Mouse (Mus musculus): ENCODE measurements at regions not wholly inside any gene's neighbourhood (a gene's known extent, or its start where the extent isn't known, plus 50 kb on each side); places are given as distances from the start of the nearest gene placed in this dataset.

GRCm38 (mm10) chr2:74994998-74995397, 169.4 kb downstream of the Mtx2 start:
- no peak for ATAC-seq (ENCODE audit: low FRiP score, low read depth)
- Histone ChIP-seq H3K4me1 (peaks cover 37% of the 10 kb centered on the region), H3K4me3 (no peak overlapping the region), H3K9me3 (no peaks in the 10 kb centered on the region), H3K27ac (no peak overlapping the region), H3K27me3 (peaks cover 66% of the 10 kb centered on the region), H3K36me3 (no peaks in the 10 kb centered on the region), H3K4me2 (replicated peaks) (no peak overlapping the region), H3K9ac (no peak overlapping the region)
- WGBS, result 25% methylated on average over 2 of the region's 2 CpGs

GRCm38 (mm10) chr2:74997736-74998135, 172.1 kb downstream of the Mtx2 start:
- 75% methylated on average over 1 of the region's 1 CpGs for WGBS
- Histone ChIP-seq H3K36me3 (no peaks in the 10 kb centered on the region), H3K4me1 (peaks cover 64% of the 10 kb centered on the region), H3K4me3 (no peak overlapping the region), H3K27me3 (peaks cover 74% of the 10 kb centered on the region), H3K27ac (no peak overlapping the region), H3K9me3 (no peaks in the 10 kb centered on the region), H3K4me2 (replicated peaks) (no peak overlapping the region), H3K9ac (no peak overlapping the region)
- no peak for ATAC-seq (ENCODE audit: low FRiP score, low read depth)

GRCm38 (mm10) chr2:75000368-75000796, 174.8 kb downstream of the Mtx2 start:
- WGBS, result 3% methylated on average over 10 of the region's 10 CpGs
- Histone ChIP-seq H3K9me3 (no peaks in the 10 kb centered on the region), H3K27me3 (peaks cover 87% of the 10 kb centered on the region), H3K36me3 (no peaks in the 10 kb centered on the region), H3K4me1 (peaks cover 51% of the 10 kb centered on the region), H3K4me2 (replicated peaks) (peak overlapping the region; percentile 46), H3K27ac (no peak overlapping the region), H3K4me3 (no peak overlapping the region), H3K9ac (no peak overlapping the region)
- ATAC-seq (ENCODE audit: low FRiP score, low read depth), result peak; percentile 87

- H3K4me2 ChIP-seq (replicated peaks), result no peak overlapping the region
- H3K27me3 ChIP-seq, result peaks cover 90% of the 10 kb centered on the region
- WGBS, result 75% methylated on average over 12 of the region's 12 CpGs
Measured at GRCm38 (mm10) chr2:75002562-75002961, 177.0 kb downstream of the Mtx2 start.

GRCm38 (mm10) chr2:75008116-75008515, 182.5 kb downstream of the Mtx2 start:
- no peak for ATAC-seq (ENCODE audit: low FRiP score, low read depth)
- peaks cover 33% of the 10 kb centered on the region for H3K4me1 ChIP-seq
- H3K9ac ChIP-seq, result no peak overlapping the region
- 81% methylated on average over 1 of the region's 1 CpGs for WGBS
- no peak overlapping the region for H3K4me2 ChIP-seq (replicated peaks)
- no peaks in the 10 kb centered on the region for H3K36me3 ChIP-seq
- H3K27ac ChIP-seq, result no peak overlapping the region
- no peak overlapping the region for H3K4me3 ChIP-seq
- H3K27me3 ChIP-seq, result peaks cover 91% of the 10 kb centered on the region
- H3K9me3 ChIP-seq, result no peaks in the 10 kb centered on the region

More at GRCm38 (mm10) chr2:75002562-75002961, 177.0 kb downstream of the Mtx2 start:
- ATAC-seq (ENCODE audit: low FRiP score, low read depth), result no peak
- Histone ChIP-seq H3K9ac (no peak overlapping the region), H3K27ac (no peak overlapping the region), H3K9me3 (no peaks in the 10 kb centered on the region), H3K36me3 (no peaks in the 10 kb centered on the region), H3K4me1 (peaks cover 44% of the 10 kb centered on the region), H3K4me3 (no peak overlapping the region)

- Histone ChIP-seq H3K36me3 (no peaks in the 10 kb centered on the region), H3K4me3 (no peak overlapping the region), H3K27me3 (peaks cover 90% of the 10 kb centered on the region), H3K27ac (no peak overlapping the region), H3K4me2 (replicated peaks) (no peak overlapping the region), H3K4me1 (peaks cover 38% of the 10 kb centered on the region), H3K9ac (no peak overlapping the region), H3K9me3 (no peaks in the 10 kb centered on the region)
- ATAC-seq (ENCODE audit: low FRiP score, low read depth), result no peak
- 21% methylated on average over 7 of the region's 7 CpGs for WGBS
Measured at GRCm38 (mm10) chr2:75010647-75011046, 185.0 kb downstream of the Mtx2 start.

GRCm38 (mm10) chr2:75012046-75012445, 186.4 kb downstream of the Mtx2 start:
- Histone ChIP-seq H3K9ac (no peak overlapping the region), H3K36me3 (no peaks in the 10 kb centered on the region), H3K27ac (no peak overlapping the region), H3K4me1 (peaks cover 38% of the 10 kb centered on the region), H3K27me3 (peaks cover 88% of the 10 kb centered on the region), H3K4me3 (no peak overlapping the region), H3K9me3 (no peaks in the 10 kb centered on the region), H3K4me2 (replicated peaks) (0 out of 2 replicates have a peak overlapping the region, but pooled peaks have one; percentile 1)
- no peak for ATAC-seq (ENCODE audit: low FRiP score, low read depth)
- WGBS, result 10% methylated on average over 8 of the region's 8 CpGs

GRCm38 (mm10) chr2:75014994-75015728, 189.6 kb downstream of the Mtx2 start:
- H3K9ac ChIP-seq, result no peak overlapping the region
- H3K4me2 ChIP-seq (replicated peaks), result no peak overlapping the region
- ATAC-seq (ENCODE audit: low FRiP score, low read depth), result no peak
- H3K4me3 ChIP-seq, result no peak overlapping the region
- H3K27ac ChIP-seq, result no peak overlapping the region
- H3K36me3 ChIP-seq, result no peaks in the 10 kb centered on the region
- peaks cover 74% of the 10 kb centered on the region for H3K27me3 ChIP-seq
- no peaks in the 10 kb centered on the region for H3K9me3 ChIP-seq
- 40% methylated on average over 16 of the region's 16 CpGs for WGBS
- peaks cover 30% of the 10 kb centered on the region for H3K4me1 ChIP-seq

GRCm38 (mm10) chr2:75019459-75019858, 193.9 kb downstream of the Mtx2 start:
- H3K4me2 ChIP-seq (replicated peaks), result no peak overlapping the region
- no peak overlapping the region for H3K4me3 ChIP-seq
- H3K27ac ChIP-seq, result no peak overlapping the region
- WGBS, result 77% methylated on average over 7 of the region's 7 CpGs
- no peaks in the 10 kb centered on the region for H3K9me3 ChIP-seq
- no peaks in the 10 kb centered on the region for H3K36me3 ChIP-seq
- H3K27me3 ChIP-seq, result peaks cover 69% of the 10 kb centered on the region
- H3K9ac ChIP-seq, result no peak overlapping the region
- H3K4me1 ChIP-seq, result peaks cover 8% of the 10 kb centered on the region; the same call in 1 of the 2 replicates
- no peak for ATAC-seq (ENCODE audit: low FRiP score, low read depth)

GRCm38 (mm10) chr2:75021639-75022038, 196.0 kb downstream of the Mtx2 start:
- WGBS, result 38% methylated on average over 7 of the region's 7 CpGs
- Histone ChIP-seq H3K9ac (no peak overlapping the region), H3K36me3 (no peaks in the 10 kb centered on the region), H3K4me2 (replicated peaks) (no peak overlapping the region), H3K27me3 (peaks cover 65% of the 10 kb centered on the region), H3K27ac (no peak overlapping the region), H3K4me3 (no peak overlapping the region), H3K9me3 (no peaks in the 10 kb centered on the region), H3K4me1 (no peaks in the 10 kb centered on the region; the same call in 1 of the 2 replicates)
- no peak for ATAC-seq (ENCODE audit: low FRiP score, low read depth)

- ATAC-seq (ENCODE audit: low FRiP score, low read depth), result no peak
- Histone ChIP-seq H3K4me3 (no peak overlapping the region), H3K27me3 (peaks cover 54% of the 10 kb centered on the region), H3K9me3 (no peaks in the 10 kb centered on the region), H3K4me1 (peaks cover 34% of the 10 kb centered on the region), H3K27ac (peak overlapping the region; percentile 10; the same call in 1 of the 2 replicates), H3K4me2 (replicated peaks) (no peak overlapping the region), H3K36me3 (no peaks in the 10 kb centered on the region), H3K9ac (no peak overlapping the region)
- WGBS, result 65% methylated on average over 10 of the region's 10 CpGs
Measured at GRCm38 (mm10) chr2:75028151-75028550, 202.5 kb downstream of the Mtx2 start.

GRCm38 (mm10) chr2:75029089-75029693, 203.6 kb downstream of the Mtx2 start:
- H3K4me2 ChIP-seq (replicated peaks), result peak overlapping the region; percentile 31
- no peaks in the 10 kb centered on the region for H3K36me3 ChIP-seq
- ATAC-seq (ENCODE audit: low FRiP score, low read depth), result peak; percentile 97
- peaks cover 34% of the 10 kb centered on the region for H3K4me1 ChIP-seq
- H3K4me3 ChIP-seq, result no peak overlapping the region
- H3K27me3 ChIP-seq, result peaks cover 53% of the 10 kb centered on the region
- H3K9me3 ChIP-seq, result no peaks in the 10 kb centered on the region
- no peak overlapping the region for H3K9ac ChIP-seq
- peak overlapping the region; percentile 28; the same call in 1 of the 2 replicates for H3K27ac ChIP-seq
- 10% methylated on average over 8 of the region's 8 CpGs for WGBS
